Mouse (Mus musculus) CH12.LX (cell line): ENCODE data around the gene Rel. TPM values are rescaled to one million over a fixed set of nuclear protein-coding genes. Genes with fewer than 3 reads are reported as not detected.
"Not testable (repeated sequence)": the region's sequence is repeated elsewhere in the genome, so short reads cannot be mapped to it uniquely, and the experiment has no call there.

ENCODE experiments used
- DNase-seq: peaks from one replicate; pipeline ENCODE4 v3.0.0-alpha.2; 2013; ENCODE audit errors: extremely low read depth
- H3K27ac ChIP-seq: 2 replicates; pipeline ENCODE4 v1.5.1; 2012; ENCODE audit warnings: low read depth, mild to moderate bottlenecking, control low read depth, moderate library complexity; ENCODE audit not compliant: insufficient read depth
- H3K27me3 ChIP-seq: replicated peaks from 2 replicates; pipeline ENCODE3; 2012; ENCODE audit warnings: inconsistent platforms
- H3K36me3 ChIP-seq, 2 experiments: replicated peaks in 1 of 2; 2 replicates each; pipeline versions ENCODE3 to v1.6.1; 2012; ENCODE audit warnings: inconsistent platforms in 1 of 2, low read length in 1 of 2, mild to moderate bottlenecking in 1 of 2, mixed read lengths in 1 of 2, moderate library complexity in 1 of 2; ENCODE audit not compliant: control insufficient read depth in 1 of 2, insufficient read depth in 1 of 2
- H3K4me1 ChIP-seq, 2 experiments: 2 replicates each; pipeline ENCODE4 v1.6.1; 2012; ENCODE audit warnings: inconsistent platforms in 1 of 2, moderate library complexity in 1 of 2; ENCODE audit not compliant: insufficient read depth in 2 of 2, control insufficient read depth in 1 of 2
- H3K4me2 ChIP-seq: 2 replicates; pipeline ENCODE4 v1.6.1; 2012; ENCODE audit warnings: low read depth, mild to moderate bottlenecking, control low read depth; ENCODE audit not compliant: poor library complexity, insufficient read depth, severe bottlenecking
- H3K4me3 ChIP-seq, 3 experiments: fragments of 150-350 bp in 1 of 3; sonication (generic) in 1 of 3; replicated peaks in 1 of 3; 2 replicates each; pipeline versions ENCODE3 to v1.5.1; 2011 to 2012; ENCODE audit warnings: low read depth in 2 of 3, low read length in 2 of 3, mild to moderate bottlenecking in 2 of 3, moderate library complexity in 2 of 3, control low read depth in 1 of 3, improper control_type of control experiment in 1 of 3, inconsistent platforms in 1 of 3, mixed read lengths in 1 of 3; ENCODE audit not compliant: poor library complexity in 1 of 3
- H3K79me2 ChIP-seq: replicated peaks from 2 replicates; pipeline ENCODE4 v1.6.1; 2012; ENCODE audit warnings: mild to moderate bottlenecking, moderate library complexity; ENCODE audit not compliant: control insufficient read depth, poor library complexity, insufficient read depth, severe bottlenecking; ENCODE audit errors: extremely low read depth
- H3K9ac ChIP-seq: 2 replicates; pipeline ENCODE4 v1.6.1; 2012; ENCODE audit warnings: low read depth, mild to moderate bottlenecking, control low read depth, moderate library complexity; ENCODE audit not compliant: insufficient read depth
- H3K9me3 ChIP-seq: replicated peaks from 2 replicates; pipeline ENCODE3; 2012; ENCODE audit warnings: low read length, inconsistent platforms, mixed read lengths
- BHLHE40 ChIP-seq: IDR thresholded peaks from 2 replicates; pipeline ENCODE4 v1.6.1; 2011; ENCODE audit warnings: mild to moderate bottlenecking, low read depth, low read length, improper control_type of control experiment
- CHD2 ChIP-seq: IDR thresholded peaks from 2 replicates; pipeline ENCODE4 v1.6.1; 2011; ENCODE audit warnings: low read length, improper control_type of control experiment
- CTCF ChIP-seq, 2 experiments: IDR thresholded peaks in 1 of 2; conservative IDR thresholded peaks in 1 of 2; 2 replicates each; pipeline ENCODE4 v1.5.1; 2011 to 2012; ENCODE audit warnings: low read depth in 2 of 2, low read length in 2 of 2, improper control_type of control experiment in 1 of 2, inconsistent platforms in 1 of 2, mild to moderate bottlenecking in 1 of 2, moderate library complexity in 1 of 2
- E2F4 ChIP-seq: IDR thresholded peaks from 2 replicates; pipeline ENCODE4 v1.6.1; 2011; ENCODE audit warnings: low read depth, low read length, improper control_type of control experiment; ENCODE audit not compliant: insufficient replicate concordance
- ELF1 ChIP-seq: IDR thresholded peaks from 2 replicates; pipeline ENCODE4 v1.6.1; 2014; ENCODE audit warnings: low read depth, mild to moderate bottlenecking, inconsistent platforms, low read length, improper control_type of control experiment
- EP300 ChIP-seq: IDR thresholded peaks from 2 replicates; pipeline ENCODE4 v1.6.1; 2011; ENCODE audit warnings: low read length, improper control_type of control experiment
- ETS1 ChIP-seq: conservative IDR thresholded peaks from 2 replicates; pipeline ENCODE4 v1.6.1; 2012; ENCODE audit warnings: low read depth, mild to moderate bottlenecking, inconsistent platforms, low read length, improper control_type of control experiment, moderate library complexity
- HCFC1 ChIP-seq: IDR thresholded peaks from 2 replicates; pipeline ENCODE4 v1.6.1; 2012; ENCODE audit warnings: low read depth, mild to moderate bottlenecking, inconsistent platforms, low read length, improper control_type of control experiment
- IRF4 ChIP-seq: IDR thresholded peaks from 2 replicates; pipeline ENCODE4 v1.6.1; 2014; ENCODE audit warnings: low read depth, mild to moderate bottlenecking, inconsistent platforms, low read length, improper control_type of control experiment
- JUN ChIP-seq: IDR thresholded peaks from 2 replicates; pipeline ENCODE4 v1.6.1; 2011; ENCODE audit warnings: low read depth, mild to moderate bottlenecking, low read length, improper control_type of control experiment, moderate library complexity; ENCODE audit not compliant: insufficient read depth
- JUND ChIP-seq: conservative IDR thresholded peaks from 2 replicates; pipeline ENCODE4 v1.6.1; 2011; ENCODE audit warnings: low read depth, low read length, improper control_type of control experiment
- MAX ChIP-seq: IDR thresholded peaks from 2 replicates; pipeline ENCODE4 v1.6.1; 2011; ENCODE audit warnings: low read length, improper control_type of control experiment
- MEF2A ChIP-seq: IDR thresholded peaks from 2 replicates; pipeline ENCODE4 v1.6.1; 2014; ENCODE audit warnings: low read depth, mild to moderate bottlenecking, inconsistent platforms, low read length, improper control_type of control experiment, borderline replicate concordance
- MXI1 ChIP-seq: IDR thresholded peaks from 2 replicates; pipeline ENCODE4 v1.6.1; 2011; ENCODE audit warnings: mild to moderate bottlenecking, low read depth, low read length, improper control_type of control experiment
- MYC ChIP-seq: IDR thresholded peaks from 2 replicates; pipeline ENCODE4 v1.6.1; 2011; ENCODE audit warnings: low read depth, mild to moderate bottlenecking, improper control_type of control experiment, low read length
- NELFE ChIP-seq: IDR thresholded peaks from 2 replicates; pipeline ENCODE4 v1.6.1; 2011; ENCODE audit warnings: low read depth, low read length, improper control_type of control experiment
- NRF1 ChIP-seq: IDR thresholded peaks from 2 replicates; pipeline ENCODE4 v1.6.1; 2014; ENCODE audit warnings: low read depth, mild to moderate bottlenecking, inconsistent platforms, low read length, improper control_type of control experiment, moderate library complexity
- PAX5 ChIP-seq: IDR thresholded peaks from 2 replicates; pipeline ENCODE4 v1.6.1; 2012; ENCODE audit warnings: low read length, inconsistent platforms, mixed read lengths
- SIN3A ChIP-seq: IDR thresholded peaks from 2 replicates; pipeline ENCODE4 v1.6.1; 2012; ENCODE audit warnings: low read length, improper control_type of control experiment, inconsistent platforms
- SMC3 ChIP-seq: IDR thresholded peaks from 2 replicates; pipeline ENCODE4 v1.6.1; 2011; ENCODE audit warnings: low read depth, low read length, improper control_type of control experiment
- TBP ChIP-seq: conservative IDR thresholded peaks from 2 replicates; pipeline ENCODE4 v1.6.1; 2011; ENCODE audit warnings: low read depth, low read length, improper control_type of control experiment
- TCF12 ChIP-seq: IDR thresholded peaks from 2 replicates; pipeline ENCODE4 v1.6.1; 2014; ENCODE audit warnings: low read depth, mild to moderate bottlenecking, inconsistent platforms, low read length, improper control_type of control experiment
- UBTF ChIP-seq: IDR thresholded peaks from 2 replicates; pipeline ENCODE4 v1.6.1; 2012; ENCODE audit warnings: low read depth, mild to moderate bottlenecking, inconsistent platforms, low read length, improper control_type of control experiment, moderate library complexity
- USF1 ChIP-seq: IDR thresholded peaks from 2 replicates; pipeline ENCODE4 v1.6.1; 2014; ENCODE audit warnings: low read depth, mild to moderate bottlenecking, inconsistent platforms, low read length, improper control_type of control experiment
- USF2 ChIP-seq: conservative IDR thresholded peaks from 2 replicates; pipeline ENCODE4 v1.6.1; 2011; ENCODE audit warnings: low read depth, low read length, improper control_type of control experiment
- dilution Hi-C: fragments of 300-500 bp; cut with MboI; formaldehyde crosslinking; loops from 2 replicates; pipeline ENCODE4 v1.14.3; 2020; ENCODE audit warnings: low sequenced_read_pairs; ENCODE audit not compliant: extremely low pct_unique_long_range_greater_than_20kb, extremely low pct_ligation_motif_present
- in situ Hi-C: fragments of 300-500 bp; cut with MboI; formaldehyde crosslinking; loops from 3 replicates; pipeline ENCODE4 v1.14.3; 2019; ENCODE audit warnings: low sequenced_read_pairs, low pct_ligation_motif_present, low pct_unique_long_range_greater_than_20kb, mixed read lengths
- polyA plus RNA-seq: library from polyadenylated mRNA; unstranded; fragments of >175 nt; gene quantifications from 2 replicates; pipeline ENCODE4 v1.2.1, GENCODE M21; 2012; ENCODE audit warnings: low read depth; ENCODE audit not compliant: insufficient read length
- total RNA-seq, 2 experiments: library from RNA; depleted of rRNA; stranded (reverse); fragments of 300-350 nt in 1 of 2; fragments of >200 nt in 1 of 2; gene quantifications; 2 replicates each; pipeline ENCODE4 v1.2.3; 2012 to 2014

Rel gene
- total and polyA plus RNA-seq, 3 experiments = 26.2 to 38.1 (median 28.4) TPM

DNA sequence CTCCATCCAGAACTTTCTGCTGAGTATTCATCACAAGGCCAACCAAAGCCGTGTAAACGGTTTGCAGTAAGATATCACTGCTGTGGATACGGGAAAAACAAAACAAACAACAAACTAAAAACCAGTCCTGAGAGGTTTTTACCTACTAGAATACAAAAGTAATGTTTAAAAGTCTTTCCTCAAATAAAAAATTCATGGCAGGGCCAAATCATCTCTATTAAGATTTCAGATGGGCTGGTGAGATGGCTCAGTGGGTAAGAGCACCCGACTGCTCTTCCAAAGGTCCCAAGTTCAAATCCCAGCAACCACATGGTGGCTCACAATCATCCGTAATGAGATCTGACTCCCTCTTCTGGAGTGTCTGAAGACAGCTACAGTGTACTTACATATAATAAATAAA is 3.4 kb downstream of the Rel start:
- peaks cover 51% of the 10 kb centered on the region for H3K79me2 ChIP-seq

DNA sequence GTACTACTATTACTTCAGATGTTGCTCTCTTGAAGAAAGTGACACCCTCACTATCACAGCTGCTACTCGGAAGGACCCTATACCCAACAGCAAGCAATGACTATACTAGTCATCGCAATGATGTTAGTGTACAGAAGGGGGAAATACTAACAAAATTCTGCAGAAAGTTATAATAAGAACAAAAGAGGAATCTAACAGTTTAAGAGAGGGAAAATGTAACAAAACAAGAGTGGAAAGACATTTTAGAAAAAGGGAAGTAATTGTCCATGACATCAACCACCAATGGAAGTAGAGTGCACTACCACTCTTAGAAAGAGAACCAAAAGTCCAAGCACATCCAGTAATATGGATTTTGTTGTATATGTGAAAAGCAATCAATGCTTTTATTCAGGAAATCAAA is 8.1 kb downstream of the Rel start:
- peak overlapping the region; percentile 68; the same call in 1 of the 2 replicates for H3K27ac ChIP-seq

More for the DNA sequence above, 3.4 kb downstream of the Rel start:
- dilution Hi-C loops, H3K36me3 ChIP-seq, in situ Hi-C loops, DNase-seq, H3K9me3 ChIP-seq, H3K27me3 ChIP-seq: not testable (repeated sequence)
- H3K4me3 ChIP-seq = peak overlapping the region; percentile 49 to 82 (median 57)
- H3K4me2 ChIP-seq = peak overlapping the region; percentile 100
- TF ChIP-seq MXI1 (peak; percentile 5; the same call in 1 of the 2 replicates), TBP (peak; percentile 87)
- peaks cover 3 to 51% of the 10 kb centered on the region in 2 experiments for H3K4me1 ChIP-seq
- peak overlapping the region; percentile 69 for H3K27ac ChIP-seq
- peak overlapping the region; percentile 91 for H3K9ac ChIP-seq

More for the DNA sequence above, 8.1 kb downstream of the Rel start:
- Histone ChIP-seq H3K79me2 (peaks cover 76% of the 10 kb centered on the region), H3K9me3 (no peaks in the 10 kb centered on the region), H3K4me3 (peak overlapping the region in 1 of 3 experiments; percentile 5), H3K9ac (peak overlapping the region; percentile 44; the same call in 1 of the 2 replicates), H3K4me1 (peaks cover 10 to 82% of the 10 kb centered on the region in 2 experiments), H3K27me3 (no peaks in the 10 kb centered on the region), H3K36me3 (peaks cover 18 to 34% of the 10 kb centered on the region in 2 experiments), H3K4me2 (peak overlapping the region; percentile 93; the same call in 1 of the 2 replicates)
- TF ChIP-seq ELF1 (0 out of 2 replicates have a peak, but pooled peaks have one; percentile 33), E2F4 (0 out of 2 replicates have a peak, but pooled peaks have one; percentile 21), EP300 (peak; percentile 88), USF2 (no peak), MAX (no peak), CTCF (conservative IDR thresholded peaks at IDR 0.05 in 1 of 2, IDR thresholded peaks at IDR 0.05 in 1 of 2; ENCODE audit: low read depth in 2 of 2, low read length in 2 of 2) (no peak), IRF4 (peak; percentile 64), TCF12 (0 out of 2 replicates have a peak, but pooled peaks have one; percentile 27), MXI1 (no peak), MEF2A (peak; percentile 81; the same call in 1 of the 2 replicates), NRF1 (no peak), JUND (peak; percentile 71), UBTF (no peak), SMC3 (no peak), JUN (peak; percentile 58; the same call in 1 of the 2 replicates), PAX5 (no peak), CHD2 (0 out of 2 replicates have a peak, but pooled peaks have one; percentile 48), HCFC1 (no peak), USF1 (no peak), BHLHE40 (0 out of 2 replicates have a peak, but pooled peaks have one; percentile 20), SIN3A (no peak), ETS1 (peak; percentile 45; the same call in 1 of the 2 replicates), TBP (no peak), MYC (peak; percentile 61; the same call in 1 of the 2 replicates), NELFE (no peak)
- dilution Hi-C loops = no loop called here
- in situ Hi-C loops = no loop called here
- DNase-seq = peak; percentile 53
